Mouse (Mus musculus) stomach, postnatal 0 days (tissue): ENCODE measurements at regions not wholly inside any gene's neighbourhood (a gene's known extent, or its start where the extent isn't known, plus 50 kb on each side); places are given as distances from the start of the nearest gene placed in this dataset.

ENCODE experiments used
- CTCF ChIP-seq: IDR thresholded peaks from 2 replicates; pipeline ENCODE4 v1.5.1; 2016; ENCODE audit warnings: antibody characterized with exemption, low read depth, mild to moderate bottlenecking, moderate library complexity
- EP300 ChIP-seq: optimal IDR thresholded peaks from 2 replicates; pipeline ENCODE3; 2016; ENCODE audit warnings: antibody characterized with exemption

GRCm38 (mm10) chr3:102576896-102577295 lies 107.2 kb downstream of the Ngf start:
- TF ChIP-seq CTCF = no peak
- TF ChIP-seq EP300 = no peak
